Mouse (Mus musculus): ENCODE measurements around the gene Hhat. TPM values are rescaled to one million over a fixed set of nuclear protein-coding genes. Genes with fewer than 3 reads are reported as not detected.

Hhat gene
- polyA plus RNA-seq, 1 experiment, result not detected

- Histone ChIP-seq H3K9me3 (ENCODE audit: control insufficient read depth, low read length) (no peaks in the 10 kb centered on the region), H3K4me1 (ENCODE audit: control insufficient read depth) (no peaks in the 10 kb centered on the region), H3K27me3 (ENCODE audit: control insufficient read depth) (no peaks in the 10 kb centered on the region), H3K36me3 (ENCODE audit: control insufficient read depth) (no peaks in the 10 kb centered on the region), H3K4me3 (replicated peaks) (no peak overlapping the region)
- TF ChIP-seq GATA1 (IDR thresholded peaks at IDR 0.05; ENCODE audit: low read length) (no peak), TAL1 (IDR thresholded peaks at IDR 0.05; ENCODE audit: low read length) (no peak)
These were observed 258.2 kb downstream of the Hhat start for GRCm38 (mm10) chr1:192512821-192513220.

GRCm38 (mm10) chr1:192503651-192504050 is 267.4 kb downstream of the Hhat start:
- no peaks in the 10 kb centered on the region for H3K36me3 ChIP-seq (ENCODE audit: control insufficient read depth)
- no peaks in the 10 kb centered on the region; the same call in 1 of the 2 replicates for H3K4me1 ChIP-seq (ENCODE audit: control insufficient read depth)
- no peaks in the 10 kb centered on the region for H3K9me3 ChIP-seq (ENCODE audit: control insufficient read depth, low read length)
- TF ChIP-seq TAL1 (IDR thresholded peaks at IDR 0.05; ENCODE audit: low read length), result no peak
- TF ChIP-seq GATA1 (IDR thresholded peaks at IDR 0.05; ENCODE audit: low read length), result no peak
- H3K27me3 ChIP-seq (ENCODE audit: control insufficient read depth), result no peaks in the 10 kb centered on the region
- H3K4me3 ChIP-seq (replicated peaks), result no peak overlapping the region

DNA sequence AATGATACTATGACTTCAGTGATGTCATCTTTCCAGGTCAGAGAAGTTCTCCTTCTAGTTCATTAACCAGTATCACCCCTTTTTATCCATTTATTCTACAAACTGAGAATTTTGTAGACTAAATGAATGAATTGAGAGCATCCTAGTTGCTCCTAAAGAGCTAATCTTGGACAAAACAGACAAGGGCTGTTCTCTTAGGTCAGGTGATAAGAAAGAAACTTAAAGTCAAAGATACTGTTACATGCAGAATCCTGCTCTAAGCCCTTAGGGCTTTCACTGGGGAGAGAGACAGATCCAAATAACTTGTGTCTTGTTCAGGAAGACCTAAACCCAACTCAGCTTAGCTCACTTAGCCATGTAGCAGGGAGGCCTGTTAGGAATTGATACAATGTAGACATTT is 268.2 kb downstream of the Hhat start:
- no peaks in the 10 kb centered on the region for H3K9me3 ChIP-seq (ENCODE audit: control insufficient read depth, low read length)
- no peak for TF ChIP-seq GATA1 (IDR thresholded peaks at IDR 0.05; ENCODE audit: low read length)
- no peaks in the 10 kb centered on the region; the same call in 1 of the 2 replicates for H3K4me1 ChIP-seq (ENCODE audit: control insufficient read depth)
- no peaks in the 10 kb centered on the region for H3K27me3 ChIP-seq (ENCODE audit: control insufficient read depth)
- no peak overlapping the region for H3K4me3 ChIP-seq (replicated peaks)
- H3K36me3 ChIP-seq (ENCODE audit: control insufficient read depth), result no peaks in the 10 kb centered on the region

GRCm38 (mm10) chr1:192502016-192502415 is 269.0 kb downstream of the Hhat start:
- H3K4me3 ChIP-seq (replicated peaks), result no peak overlapping the region
- TF ChIP-seq GATA1 (IDR thresholded peaks at IDR 0.05; ENCODE audit: low read length) (no peak), TAL1 (IDR thresholded peaks at IDR 0.05; ENCODE audit: low read length) (no peak)

GRCm38 (mm10) chr1:192497505-192497904 is 273.5 kb downstream of the Hhat start:
- Histone ChIP-seq H3K36me3 (ENCODE audit: control insufficient read depth) (no peaks in the 10 kb centered on the region), H3K27me3 (ENCODE audit: control insufficient read depth) (no peaks in the 10 kb centered on the region), H3K4me3 (replicated peaks) (no peak overlapping the region), H3K4me1 (ENCODE audit: control insufficient read depth) (no peaks in the 10 kb centered on the region; the same call in 1 of the 2 replicates), H3K9me3 (ENCODE audit: control insufficient read depth, low read length) (no peaks in the 10 kb centered on the region)
- TF ChIP-seq TAL1 (IDR thresholded peaks at IDR 0.05; ENCODE audit: low read length), result no peak
- TF ChIP-seq GATA1 (IDR thresholded peaks at IDR 0.05; ENCODE audit: low read length), result no peak

More at GRCm38 (mm10) chr1:192502016-192502415, 269.0 kb downstream of the Hhat start:
- Histone ChIP-seq H3K9me3 (ENCODE audit: control insufficient read depth, low read length) (no peaks in the 10 kb centered on the region), H3K4me1 (ENCODE audit: control insufficient read depth) (no peaks in the 10 kb centered on the region; the same call in 1 of the 2 replicates), H3K27me3 (ENCODE audit: control insufficient read depth) (no peaks in the 10 kb centered on the region), H3K36me3 (ENCODE audit: control insufficient read depth) (no peaks in the 10 kb centered on the region)

DNA sequence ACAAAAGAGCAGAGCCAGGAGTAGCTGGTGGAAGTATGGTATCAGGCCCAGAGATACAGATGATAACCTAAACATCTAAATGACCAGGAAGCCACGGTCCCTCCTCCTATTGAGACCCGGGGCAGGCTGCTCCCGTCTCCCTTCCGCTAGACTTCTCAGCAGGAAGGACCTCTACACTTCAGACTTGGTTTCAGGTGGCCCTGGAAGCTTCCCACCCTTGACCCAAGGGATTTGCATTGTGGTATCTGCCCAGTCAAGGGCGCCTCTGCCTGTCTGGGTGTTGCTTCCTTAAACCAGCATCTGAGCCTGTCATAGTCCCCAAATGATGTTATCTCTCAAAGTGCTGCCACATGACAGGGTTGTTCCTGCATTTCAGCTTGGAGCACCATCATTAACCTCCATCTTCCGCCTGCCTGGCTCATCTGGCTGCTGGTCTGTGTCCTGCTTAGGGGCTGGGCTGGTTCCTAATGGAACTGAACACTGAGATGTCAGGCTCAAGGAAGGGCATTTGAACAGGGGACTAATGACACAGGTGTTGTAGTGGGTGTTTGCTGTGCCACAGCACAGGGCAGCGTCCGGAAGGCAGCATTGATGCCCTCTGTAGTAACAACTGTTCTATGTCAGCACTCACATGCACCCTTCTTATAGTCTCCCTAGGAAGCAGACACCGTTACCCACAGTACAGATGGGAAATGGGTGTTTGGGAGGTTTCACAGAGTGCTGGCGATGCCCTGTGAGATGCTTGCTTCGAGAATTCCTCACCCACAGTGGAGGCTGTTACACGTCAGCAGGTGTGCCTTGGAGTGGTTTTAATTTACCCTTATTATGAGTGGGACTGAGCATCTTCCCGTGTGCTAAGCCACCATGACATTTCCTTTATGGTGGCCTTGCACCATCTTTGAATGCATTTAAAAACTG is 280.9 kb downstream of the Hhat start:
- TF ChIP-seq GATA1 (IDR thresholded peaks at IDR 0.05; ENCODE audit: low read length) (no peak), TAL1 (IDR thresholded peaks at IDR 0.05; ENCODE audit: low read length) (no peak)
- Histone ChIP-seq H3K4me1 (ENCODE audit: control insufficient read depth) (no peaks in the 10 kb centered on the region), H3K27me3 (ENCODE audit: control insufficient read depth) (no peaks in the 10 kb centered on the region), H3K9me3 (ENCODE audit: control insufficient read depth, low read length) (no peaks in the 10 kb centered on the region), H3K4me3 (replicated peaks) (no peak overlapping the region), H3K36me3 (ENCODE audit: control insufficient read depth) (no peaks in the 10 kb centered on the region)

DNA sequence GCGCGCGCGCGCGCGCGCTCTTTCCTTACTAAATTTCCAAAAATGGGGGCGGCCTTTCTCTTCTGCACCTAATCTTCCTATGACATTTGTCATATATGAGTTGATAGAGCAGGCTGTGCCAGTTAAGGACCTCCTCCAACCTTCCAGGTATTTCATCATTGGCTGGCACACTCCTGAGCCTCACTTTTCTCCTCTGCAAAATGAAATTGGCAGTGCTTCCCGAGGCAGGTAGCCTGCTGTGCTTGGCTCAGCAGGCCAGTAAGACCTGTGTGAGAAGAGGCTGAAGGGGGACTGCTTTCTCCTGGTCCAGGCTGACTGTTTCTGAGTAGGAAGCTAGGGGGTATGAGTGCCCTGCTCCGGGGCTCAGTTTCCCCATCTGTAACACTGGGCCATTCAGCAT is 283.5 kb downstream of the Hhat start:
- Histone ChIP-seq H3K4me3 (replicated peaks) (no peak overlapping the region), H3K27me3 (ENCODE audit: control insufficient read depth) (no peaks in the 10 kb centered on the region), H3K4me1 (ENCODE audit: control insufficient read depth) (no peaks in the 10 kb centered on the region), H3K9me3 (ENCODE audit: control insufficient read depth, low read length) (no peaks in the 10 kb centered on the region), H3K36me3 (ENCODE audit: control insufficient read depth) (no peaks in the 10 kb centered on the region)
- TF ChIP-seq GATA1 (IDR thresholded peaks at IDR 0.05; ENCODE audit: low read length) (no peak), TAL1 (IDR thresholded peaks at IDR 0.05; ENCODE audit: low read length) (no peak)

DNA sequence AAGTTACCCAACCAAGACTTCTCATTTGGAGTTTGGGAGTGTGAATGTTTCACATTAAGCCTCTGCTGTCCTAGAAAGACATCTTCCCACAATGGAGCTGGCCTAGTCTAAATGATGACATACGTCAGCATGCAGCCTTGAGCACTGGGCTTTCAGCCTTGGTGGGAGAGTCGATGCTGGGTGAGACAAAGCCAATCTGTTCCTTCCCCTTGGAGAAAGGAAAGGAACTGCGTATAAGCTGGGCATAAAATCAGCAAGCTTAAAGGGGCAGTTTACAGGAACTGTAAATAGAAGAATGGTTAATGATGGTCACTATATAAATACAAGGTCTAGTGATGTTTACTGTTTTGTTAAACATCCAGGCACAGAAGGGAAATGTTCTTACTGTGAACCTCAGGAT is 286.0 kb downstream of the Hhat start:
- Histone ChIP-seq H3K9me3 (ENCODE audit: control insufficient read depth, low read length) (no peaks in the 10 kb centered on the region), H3K4me3 (replicated peaks) (no peak overlapping the region)
- TF ChIP-seq GATA1 (IDR thresholded peaks at IDR 0.05; ENCODE audit: low read length), result no peak
- no peak for TF ChIP-seq TAL1 (IDR thresholded peaks at IDR 0.05; ENCODE audit: low read length)

GRCm38 (mm10) chr1:192481446-192481845 is 289.6 kb downstream of the Hhat start:
- H3K36me3 ChIP-seq (ENCODE audit: control insufficient read depth), result no peaks in the 10 kb centered on the region
- no peaks in the 10 kb centered on the region for H3K27me3 ChIP-seq (ENCODE audit: control insufficient read depth)
- no peaks in the 10 kb centered on the region for H3K4me1 ChIP-seq (ENCODE audit: control insufficient read depth)
- H3K4me3 ChIP-seq (replicated peaks), result no peak overlapping the region
- no peaks in the 10 kb centered on the region for H3K9me3 ChIP-seq (ENCODE audit: control insufficient read depth, low read length)
- TF ChIP-seq GATA1 (IDR thresholded peaks at IDR 0.05; ENCODE audit: low read length) (no peak), TAL1 (IDR thresholded peaks at IDR 0.05; ENCODE audit: low read length) (no peak)

More for the DNA sequence above, 286.0 kb downstream of the Hhat start:
- Histone ChIP-seq H3K36me3 (ENCODE audit: control insufficient read depth) (no peaks in the 10 kb centered on the region), H3K4me1 (ENCODE audit: control insufficient read depth) (no peaks in the 10 kb centered on the region), H3K27me3 (ENCODE audit: control insufficient read depth) (no peaks in the 10 kb centered on the region)

Measured in erythroblast, embryonic 14.5 days (primary cell).